Mouse (Mus musculus) spleen, adult 2 months (tissue): ENCODE results near the gene Nrip1.

Experiments used
- CTCF ChIP-seq: fragments of 200-500 bp; IDR thresholded peaks from 2 replicates; pipeline ENCODE4 v1.5.1; 2011; ENCODE audit warnings: mild to moderate bottlenecking, inconsistent platforms; ENCODE audit not compliant: insufficient read depth, insufficient read length, insufficient replicate concordance; ENCODE audit errors: extremely low read depth
- POLR2A ChIP-seq: fragments of 200-500 bp; IDR thresholded peaks from 2 replicates; pipeline ENCODE4 v1.6.1; 2011; ENCODE audit warnings: low read depth, low read length, inconsistent platforms

DNA sequence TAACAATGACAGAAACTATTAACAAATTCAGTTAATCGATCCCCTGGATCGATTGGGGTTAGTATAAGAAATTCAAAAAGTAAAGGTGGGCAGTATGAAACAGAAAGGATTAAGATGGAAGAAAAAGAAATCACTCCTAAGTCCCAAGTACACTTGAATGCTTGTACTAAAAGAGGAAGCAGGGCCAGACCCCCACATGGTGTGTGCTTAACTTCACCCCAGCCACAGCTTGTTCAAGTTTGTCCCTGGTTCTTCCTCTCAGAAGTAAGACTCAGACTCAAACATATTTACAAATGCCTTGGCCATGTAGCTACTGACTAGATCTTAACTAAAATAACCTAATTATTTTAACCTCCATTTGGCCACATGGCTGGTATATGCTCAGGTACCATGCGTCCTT is 10.0 kb downstream of the Nrip1 start:
- TF ChIP-seq CTCF (no peak), POLR2A (no peak)
